Mouse (Mus musculus): ENCODE data around the gene Hivep2. TPM values are rescaled to one million over a fixed set of nuclear protein-coding genes. Genes with fewer than 3 reads are reported as not detected.

The Hivep2 gene
- total RNA-seq, 1 experiment = 2.3 TPM

- in situ Hi-C loops (cut with MboI; ENCODE audit: low sequenced_read_pairs in 2 of 2, unreplicated experiment in 2 of 2) = no loop called here
- TF ChIP-seq HCFC1 (IDR thresholded peaks at IDR 0.05; ENCODE audit: borderline replicate concordance, insufficient read depth, low read length) (no peak), CHD2 (IDR thresholded peaks at IDR 0.05; ENCODE audit: low read depth, low read length) (no peak), ZNF384 (IDR thresholded peaks at IDR 0.05; ENCODE audit: low read depth, low read length) (no peak), MAFK (IDR thresholded peaks at IDR 0.05; ENCODE audit: insufficient read depth, low read depth, low read length) (no peak), ZC3H11A (IDR thresholded peaks at IDR 0.05; ENCODE audit: borderline replicate concordance, low read depth, low read length) (no peak)
- Histone ChIP-seq H3K27ac (ENCODE audit: insufficient read depth, low read depth, low read length, poor library complexity, severe bottlenecking) (peak overlapping the region; percentile 29; the same call in 1 of the 2 replicates), H3K9ac (ENCODE audit: insufficient read depth, low read depth, low read length, poor library complexity, severe bottlenecking) (peak overlapping the region; percentile 50), H3K36me3 (ENCODE audit: control insufficient read depth, insufficient read depth, low read length, poor library complexity, severe bottlenecking) (no peaks in the 10 kb centered on the region), H3K4me1 (ENCODE audit: control insufficient read depth in 2 of 2, insufficient read depth in 2 of 2, low read length in 2 of 2, poor library complexity in 1 of 2) (peaks cover 0 to 2% of the 10 kb centered on the region in 2 experiments; a peak in 1 of 4 replicates), H3K4me3 (ENCODE audit: insufficient read depth in 1 of 2, low read depth in 1 of 2, low read length in 2 of 2, poor library complexity in 1 of 2, severe bottlenecking in 1 of 2) (peak overlapping the region; percentile 66 to 74), H3K9me3 (ENCODE audit: control insufficient read depth, insufficient read depth, low read depth, low read length) (no peaks in the 10 kb centered on the region)
- no peak for DNase-seq (ENCODE audit: low read depth, low spot score)
Observed at GRCm38 (mm10) chr10:13982769-13983381, 17.0 kb downstream of the Hivep2 start.

GRCm38 (mm10) chr10:13983631-13984030, 17.8 kb downstream of the Hivep2 start:
- no peak overlapping the region for H3K9ac ChIP-seq (ENCODE audit: insufficient read depth, low read depth, low read length, poor library complexity, severe bottlenecking)
- H3K36me3 ChIP-seq (ENCODE audit: control insufficient read depth, insufficient read depth, low read length, poor library complexity, severe bottlenecking) = no peaks in the 10 kb centered on the region
- no peak overlapping the region for H3K27ac ChIP-seq (ENCODE audit: insufficient read depth, low read depth, low read length, poor library complexity, severe bottlenecking)
- DNase-seq (ENCODE audit: low read depth, low spot score) = no peak
- peaks cover 0 to 2% of the 10 kb centered on the region in 2 experiments; a peak in 1 of 4 replicates for H3K4me1 ChIP-seq (ENCODE audit: control insufficient read depth in 2 of 2, insufficient read depth in 2 of 2, low read length in 2 of 2, poor library complexity in 1 of 2)
- TF ChIP-seq ZC3H11A (IDR thresholded peaks at IDR 0.05; ENCODE audit: borderline replicate concordance, low read depth, low read length) (no peak), CHD2 (IDR thresholded peaks at IDR 0.05; ENCODE audit: low read depth, low read length) (no peak), HCFC1 (IDR thresholded peaks at IDR 0.05; ENCODE audit: borderline replicate concordance, insufficient read depth, low read length) (no peak), MAFK (IDR thresholded peaks at IDR 0.05; ENCODE audit: insufficient read depth, low read depth, low read length) (no peak), ZNF384 (IDR thresholded peaks at IDR 0.05; ENCODE audit: low read depth, low read length) (no peak)
- H3K9me3 ChIP-seq (ENCODE audit: control insufficient read depth, insufficient read depth, low read depth, low read length) = no peaks in the 10 kb centered on the region
- in situ Hi-C loops (cut with MboI; ENCODE audit: low sequenced_read_pairs in 2 of 2, unreplicated experiment in 2 of 2) = no loop called here
- no peak overlapping the region for H3K4me3 ChIP-seq (ENCODE audit: insufficient read depth in 1 of 2, low read depth in 1 of 2, low read length in 2 of 2, poor library complexity in 1 of 2, severe bottlenecking in 1 of 2)

GRCm38 (mm10) chr10:13984233-13984632, 18.4 kb downstream of the Hivep2 start:
- H3K4me1 ChIP-seq (ENCODE audit: control insufficient read depth in 2 of 2, insufficient read depth in 2 of 2, low read length in 2 of 2, poor library complexity in 1 of 2) = peaks cover 0 to 2% of the 10 kb centered on the region in 2 experiments; a peak in 1 of 4 replicates
- DNase-seq (ENCODE audit: low read depth, low spot score) = no peak
- H3K36me3 ChIP-seq (ENCODE audit: control insufficient read depth, insufficient read depth, low read length, poor library complexity, severe bottlenecking) = no peaks in the 10 kb centered on the region
- no peak overlapping the region for H3K4me3 ChIP-seq (ENCODE audit: insufficient read depth in 1 of 2, low read depth in 1 of 2, low read length in 2 of 2, poor library complexity in 1 of 2, severe bottlenecking in 1 of 2)
- H3K27ac ChIP-seq (ENCODE audit: insufficient read depth, low read depth, low read length, poor library complexity, severe bottlenecking) = no peak overlapping the region
- no peaks in the 10 kb centered on the region for H3K9me3 ChIP-seq (ENCODE audit: control insufficient read depth, insufficient read depth, low read depth, low read length)
- TF ChIP-seq MAFK (IDR thresholded peaks at IDR 0.05; ENCODE audit: insufficient read depth, low read depth, low read length) (no peak), HCFC1 (IDR thresholded peaks at IDR 0.05; ENCODE audit: borderline replicate concordance, insufficient read depth, low read length) (no peak), CHD2 (IDR thresholded peaks at IDR 0.05; ENCODE audit: low read depth, low read length) (no peak), ZNF384 (IDR thresholded peaks at IDR 0.05; ENCODE audit: low read depth, low read length) (no peak), ZC3H11A (IDR thresholded peaks at IDR 0.05; ENCODE audit: borderline replicate concordance, low read depth, low read length) (no peak)
- no peak overlapping the region for H3K9ac ChIP-seq (ENCODE audit: insufficient read depth, low read depth, low read length, poor library complexity, severe bottlenecking)
- in situ Hi-C loops (cut with MboI; ENCODE audit: low sequenced_read_pairs in 2 of 2, unreplicated experiment in 2 of 2) = no loop called here

GRCm38 (mm10) chr10:13986539-13986938, 20.7 kb downstream of the Hivep2 start:
- no peak for DNase-seq (ENCODE audit: low read depth, low spot score)
- Histone ChIP-seq H3K36me3 (ENCODE audit: control insufficient read depth, insufficient read depth, low read length, poor library complexity, severe bottlenecking) (no peaks in the 10 kb centered on the region), H3K9ac (ENCODE audit: insufficient read depth, low read depth, low read length, poor library complexity, severe bottlenecking) (no peak overlapping the region), H3K4me1 (ENCODE audit: control insufficient read depth in 2 of 2, insufficient read depth in 2 of 2, low read length in 2 of 2, poor library complexity in 1 of 2) (peaks cover 0 to 2% of the 10 kb centered on the region in 2 experiments; a peak in 1 of 4 replicates), H3K27ac (ENCODE audit: insufficient read depth, low read depth, low read length, poor library complexity, severe bottlenecking) (no peak overlapping the region), H3K4me3 (ENCODE audit: insufficient read depth in 1 of 2, low read depth in 1 of 2, low read length in 2 of 2, poor library complexity in 1 of 2, severe bottlenecking in 1 of 2) (no peak overlapping the region), H3K9me3 (ENCODE audit: control insufficient read depth, insufficient read depth, low read depth, low read length) (no peaks in the 10 kb centered on the region)
- in situ Hi-C loops (cut with MboI; ENCODE audit: low sequenced_read_pairs in 2 of 2, unreplicated experiment in 2 of 2) = no loop called here
- TF ChIP-seq HCFC1 (IDR thresholded peaks at IDR 0.05; ENCODE audit: borderline replicate concordance, insufficient read depth, low read length) = no peak
- no peak for TF ChIP-seq ZC3H11A (IDR thresholded peaks at IDR 0.05; ENCODE audit: borderline replicate concordance, low read depth, low read length)

Measured in ES-E14 (cell line).